Mouse (Mus musculus): Measurements from ENCODE around the gene Tmem9b.

Tmem9b gene

GRCm38 (mm10) chr7:109752008-109752925 lies at the start of gene Tmem9b:
Tmem9b (minus strand) TSS chr7:109752875.
- DNase-seq (ENCODE audit: low spot score) = peak; percentile 79

GRCm38 (mm10) chr7:109800626-109801025 lies 48.0 kb upstream of the Tmem9b start:
- no peak for DNase-seq (ENCODE audit: low spot score)

GRCm38 (mm10) chr7:109799168-109799567 lies 46.5 kb upstream of the Tmem9b start:
- DNase-seq (ENCODE audit: low spot score) = peak; percentile 57

GRCm38 (mm10) chr7:109795564-109795963 lies 42.9 kb upstream of the Tmem9b start:
- peak; percentile 24 for DNase-seq (ENCODE audit: low spot score)

- DNase-seq (ENCODE audit: low spot score) = no peak
Observed at GRCm38 (mm10) chr7:109794556-109794955, 41.9 kb upstream of the Tmem9b start.

- DNase-seq (ENCODE audit: low spot score) = peak; percentile 66
Observed at GRCm38 (mm10) chr7:109792759-109793158, 40.1 kb upstream of the Tmem9b start.

GRCm38 (mm10) chr7:109790818-109791217 lies 38.1 kb upstream of the Tmem9b start:
- DNase-seq (ENCODE audit: low spot score) = no peak

- no peak for DNase-seq (ENCODE audit: low spot score)
Observed at GRCm38 (mm10) chr7:109787860-109788259, 35.2 kb upstream of the Tmem9b start.

GRCm38 (mm10) chr7:109783281-109783680 lies 30.6 kb upstream of the Tmem9b start:
- DNase-seq (ENCODE audit: low spot score) = no peak

- DNase-seq (ENCODE audit: low spot score) = peak; percentile 57
Observed at GRCm38 (mm10) chr7:109781470-109782203, 29.0 kb upstream of the Tmem9b start, which contains the start of gene Nrip3. Nrip3 (minus strand) TSS chr7:109782025.

- DNase-seq (ENCODE audit: low spot score) = no peak
Observed at GRCm38 (mm10) chr7:109781087-109781469, 28.4 kb upstream of the Tmem9b start.

- DNase-seq (ENCODE audit: low spot score) = no peak
Observed at GRCm38 (mm10) chr7:109772251-109772650, 19.6 kb upstream of the Tmem9b start.

- DNase-seq (ENCODE audit: low spot score) = no peak
Observed at GRCm38 (mm10) chr7:109768699-109769383, 16.2 kb upstream of the Tmem9b start.

GRCm38 (mm10) chr7:109767575-109768350 lies 15.1 kb upstream of the Tmem9b start:
- no peak for DNase-seq (ENCODE audit: low spot score)

- DNase-seq (ENCODE audit: low spot score) = no peak
Observed at GRCm38 (mm10) chr7:109764009-109764408, 11.3 kb upstream of the Tmem9b start.

- DNase-seq (ENCODE audit: low spot score) = no peak
Observed at GRCm38 (mm10) chr7:109756291-109756690, 3.6 kb upstream of the Tmem9b start.

GRCm38 (mm10) chr7:109754034-109754433 lies 1.4 kb upstream of the Tmem9b start:
- DNase-seq (ENCODE audit: low spot score) = no peak

- DNase-seq (ENCODE audit: low spot score) = no peak
Observed at GRCm38 (mm10) chr7:109751427-109752007, 1.2 kb downstream of the Tmem9b start.

- DNase-seq (ENCODE audit: low spot score) = no peak
Observed at GRCm38 (mm10) chr7:109747747-109748146, 4.9 kb downstream of the Tmem9b start.

GRCm38 (mm10) chr7:109741703-109742102 lies 11.0 kb downstream of the Tmem9b start:
- DNase-seq (ENCODE audit: low spot score) = no peak

GRCm38 (mm10) chr7:109741060-109741459 lies 11.6 kb downstream of the Tmem9b start:
- no peak for DNase-seq (ENCODE audit: low spot score)
